Mouse (Mus musculus): Measurements from ENCODE around the gene Ccdc62.

The Ccdc62 gene

DNA sequence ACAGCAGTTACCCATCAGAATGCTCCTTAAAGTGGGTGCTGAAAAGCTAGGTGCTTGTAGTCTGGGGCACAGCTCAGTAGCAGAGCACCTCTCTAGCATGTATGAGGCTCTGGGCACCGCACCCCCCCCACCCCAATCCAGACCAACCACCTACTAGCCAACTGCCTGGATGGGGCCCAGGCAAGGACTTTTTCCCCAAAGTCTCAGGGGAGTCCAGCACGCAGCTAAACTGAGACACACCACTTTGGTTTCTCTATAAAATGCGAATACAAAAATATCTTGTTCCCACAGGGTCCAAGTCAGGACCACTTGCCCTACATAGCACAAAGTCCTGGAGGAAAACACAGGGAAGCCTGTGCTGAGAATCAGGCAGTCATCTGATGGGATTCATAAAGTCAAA lies 83.7 kb downstream of the Ccdc62 start:
- in situ Hi-C loops (cut with MboI; ENCODE audit: unreplicated experiment in 2 of 2) = loop anchor here in 1 of 2 experiments (25.0 kb wide), 1 partner anchor 848 kb away; the partner anchor contains the start of genes Ccdc92 and Zfp664

DNA sequence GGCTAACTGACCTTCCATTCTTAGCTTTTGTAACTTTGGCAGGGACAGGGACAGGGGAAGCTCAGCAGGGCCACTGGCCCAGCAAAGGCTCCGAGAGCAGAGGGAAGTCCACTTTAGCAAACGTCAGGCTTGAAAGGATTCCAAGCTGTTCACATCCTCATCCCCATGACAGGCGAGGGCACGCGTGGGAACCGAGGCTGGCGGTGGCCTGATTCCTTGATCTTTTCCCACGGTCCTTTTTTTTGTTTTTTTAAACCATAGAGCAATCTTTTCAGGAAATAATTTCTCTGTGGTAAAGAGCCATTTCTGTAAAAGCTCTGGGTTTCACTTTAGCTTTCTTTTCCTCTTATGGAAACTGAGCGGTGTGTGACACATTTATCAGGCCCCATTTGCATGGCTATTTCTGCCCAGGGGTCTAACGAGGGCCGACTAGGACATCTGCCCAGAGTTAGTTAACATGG lies 84.3 kb downstream of the Ccdc62 start:
- in situ Hi-C loops (cut with MboI; ENCODE audit: unreplicated experiment in 2 of 2) = loop anchor here in 1 of 2 experiments (25.0 kb wide), 1 partner anchor 847 kb away; the partner anchor contains the start of genes Ccdc92 and Zfp664

DNA sequence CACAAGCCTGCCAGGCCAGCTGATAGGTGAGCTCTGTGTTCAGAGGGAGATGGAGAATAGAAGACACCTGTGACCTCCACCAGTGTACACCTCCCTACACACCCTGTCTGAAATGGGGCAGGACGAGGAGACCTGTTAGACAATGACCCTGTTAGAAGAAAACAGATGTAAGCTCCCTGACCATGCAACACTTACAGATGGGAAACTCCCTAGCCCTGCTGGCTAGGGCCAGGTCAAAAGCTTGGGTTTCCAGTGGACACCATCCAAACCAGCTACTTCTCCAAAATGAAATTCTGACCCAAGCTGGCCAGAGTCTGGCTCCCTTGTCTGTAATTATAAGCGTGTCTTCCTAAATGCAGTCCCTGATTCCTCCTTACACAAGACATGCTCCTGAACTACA lies 85.2 kb downstream of the Ccdc62 start:
- in situ Hi-C loops (cut with MboI; ENCODE audit: unreplicated experiment in 2 of 2) = loop anchor here in 1 of 2 experiments (25.0 kb wide), 1 partner anchor 847 kb away; the partner anchor contains the start of genes Ccdc92 and Zfp664

DNA sequence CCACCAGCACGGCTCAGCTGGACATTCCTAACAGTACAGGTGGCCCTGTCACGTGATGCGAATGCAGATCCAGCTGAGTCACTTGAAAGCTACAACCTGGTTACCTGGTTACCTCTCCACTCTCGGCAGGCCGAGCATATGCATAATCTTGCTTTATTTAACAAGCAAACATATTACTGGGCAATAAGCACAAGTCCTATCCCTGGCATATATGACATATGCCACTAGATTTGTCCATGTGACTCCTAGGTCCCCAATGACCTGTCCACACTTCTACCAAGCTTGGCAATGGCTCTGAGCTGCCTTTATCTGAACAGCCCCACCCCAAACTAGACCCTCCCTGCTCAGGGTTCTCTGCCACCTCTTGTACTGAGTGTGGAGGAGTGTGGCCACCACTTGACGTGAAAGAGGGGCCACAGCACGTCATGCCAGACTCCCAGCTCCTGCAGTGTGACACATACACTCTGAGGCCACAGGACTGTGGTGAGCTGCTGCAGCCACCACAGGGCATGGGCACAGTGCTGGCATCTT lies 85.9 kb downstream of the Ccdc62 start:
- in situ Hi-C loops (cut with MboI; ENCODE audit: unreplicated experiment in 2 of 2) = loop anchor here in 1 of 2 experiments (25.0 kb wide), 1 partner anchor 846 kb away; the partner anchor contains the start of genes Ccdc92 and Zfp664

DNA sequence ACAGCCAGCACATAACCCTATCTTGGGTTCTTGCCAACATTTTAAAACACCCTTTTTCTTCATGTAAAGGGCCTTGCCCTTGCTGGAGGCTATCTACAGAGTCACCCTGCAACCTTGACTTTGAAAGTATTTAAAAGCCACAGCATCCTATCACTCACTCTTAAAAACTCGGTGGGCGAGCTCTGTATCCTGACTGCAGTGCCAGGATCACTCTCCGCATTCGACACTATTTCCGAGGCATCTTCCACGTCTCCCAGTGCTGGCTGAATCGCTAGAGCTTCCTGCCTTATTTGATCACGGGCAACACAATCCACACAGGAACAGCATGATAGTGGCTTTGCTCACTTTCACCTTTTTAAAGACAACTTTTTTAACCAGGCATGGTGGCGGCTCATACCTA lies 87.5 kb downstream of the Ccdc62 start:
- in situ Hi-C loops (cut with MboI; ENCODE audit: unreplicated experiment in 2 of 2) = loop anchor here in 1 of 2 experiments (25.0 kb wide), 1 partner anchor 844 kb away; the partner anchor contains the start of genes Ccdc92 and Zfp664

DNA sequence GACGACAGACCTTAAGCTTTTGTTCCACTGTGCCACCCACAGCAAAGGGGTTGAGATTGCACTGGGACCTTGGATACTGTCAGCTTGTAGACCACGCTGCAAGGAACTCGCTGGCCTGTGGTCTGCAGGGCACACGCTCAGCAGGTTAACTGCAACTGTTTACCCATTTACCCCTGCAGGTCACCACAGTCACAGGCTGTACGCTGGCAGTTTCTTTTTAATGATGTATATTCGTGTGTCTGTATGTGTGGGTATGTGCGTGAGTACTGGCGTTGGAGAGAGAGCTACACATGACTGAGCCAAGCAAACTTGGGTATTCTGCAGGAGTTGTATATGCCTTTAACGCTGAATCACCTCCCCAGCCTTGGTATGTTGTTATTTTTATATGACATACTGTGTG lies 88.2 kb downstream of the Ccdc62 start:
- in situ Hi-C loops (cut with MboI; ENCODE audit: unreplicated experiment in 2 of 2) = loop anchor here in 1 of 2 experiments (25.0 kb wide), 1 partner anchor 844 kb away; the partner anchor contains the start of genes Ccdc92 and Zfp664

Measured in v-Abl transformed pro-B cells (cell line).